Mouse (Mus musculus): ENCODE data around the gene Gpx6. TPM values are rescaled to one million over a fixed set of nuclear protein-coding genes. Genes with fewer than 3 reads are reported as not detected.

The Gpx6 gene
- not detected for total RNA-seq (2023)

DNA sequence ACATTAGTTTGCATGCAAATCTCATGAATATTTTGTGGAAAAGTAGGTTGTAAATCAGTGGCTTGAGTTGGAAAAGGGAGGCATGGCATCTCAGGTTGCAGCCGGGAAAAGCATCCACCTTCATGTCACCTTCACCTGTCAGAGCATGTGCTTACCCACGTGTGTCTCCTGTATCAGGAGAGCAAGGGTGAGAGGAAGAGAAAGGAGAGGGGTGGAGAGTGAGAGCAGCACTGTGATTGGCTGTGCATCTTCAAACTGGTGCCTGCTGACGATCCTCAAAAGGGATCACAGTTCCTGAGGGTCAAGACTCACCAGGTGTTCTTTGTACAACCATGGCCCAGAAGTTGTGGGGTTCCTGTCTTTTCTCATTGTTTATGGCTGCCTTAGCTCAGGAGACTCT, at the start of gene Gpx6:
TSS of gene Gpx6 (plus strand) at position 200 of the 400 bp plus-strand sequence.

DNA sequence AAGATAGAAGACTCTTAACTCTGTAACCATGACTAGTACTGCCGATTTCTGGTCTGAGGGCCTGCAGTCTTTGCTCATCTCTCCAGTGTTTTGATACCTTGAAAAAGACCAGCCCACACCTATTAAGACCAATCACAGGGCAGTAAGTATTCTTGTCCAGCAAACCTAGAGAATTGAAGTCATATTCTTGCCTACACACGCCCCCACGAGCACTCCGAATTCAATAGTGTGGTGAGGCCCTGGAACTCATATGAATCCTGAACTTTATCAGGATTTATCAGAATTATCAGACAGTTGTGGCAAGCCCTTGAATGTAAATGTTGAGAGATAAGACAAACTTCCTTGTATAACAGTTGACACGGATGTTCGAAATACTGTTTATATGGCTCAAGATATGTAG, 19.3 kb upstream of the Gpx6 start, which contains the start of gene Gpx5:
TSS of gene Gpx5 (minus strand) at position 101 of the 400 bp plus-strand sequence.

DNA sequence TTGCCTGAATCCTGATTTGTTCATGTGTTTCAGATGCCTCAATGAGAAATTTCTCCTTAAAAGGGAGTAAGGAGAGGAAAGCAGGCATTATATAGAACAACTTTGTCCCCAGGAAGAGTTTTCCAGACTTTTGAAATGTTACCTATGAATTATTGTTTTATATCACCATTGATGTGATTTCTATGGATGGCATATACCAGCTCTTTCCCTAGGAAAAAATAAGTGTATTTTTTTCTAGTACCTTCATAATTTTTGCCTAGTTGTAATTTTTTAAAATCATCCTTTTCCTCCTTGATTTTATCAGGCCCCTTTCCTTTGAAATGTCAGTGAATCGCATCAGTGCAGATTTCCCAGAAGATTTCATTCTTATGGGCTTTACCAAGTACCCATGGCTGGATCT, 34.7 kb downstream of the Gpx6 start, which contains the start of gene Olfr1367:
TSS of gene Olfr1367 (plus strand) at position 301 of the 400 bp plus-strand sequence.

DNA sequence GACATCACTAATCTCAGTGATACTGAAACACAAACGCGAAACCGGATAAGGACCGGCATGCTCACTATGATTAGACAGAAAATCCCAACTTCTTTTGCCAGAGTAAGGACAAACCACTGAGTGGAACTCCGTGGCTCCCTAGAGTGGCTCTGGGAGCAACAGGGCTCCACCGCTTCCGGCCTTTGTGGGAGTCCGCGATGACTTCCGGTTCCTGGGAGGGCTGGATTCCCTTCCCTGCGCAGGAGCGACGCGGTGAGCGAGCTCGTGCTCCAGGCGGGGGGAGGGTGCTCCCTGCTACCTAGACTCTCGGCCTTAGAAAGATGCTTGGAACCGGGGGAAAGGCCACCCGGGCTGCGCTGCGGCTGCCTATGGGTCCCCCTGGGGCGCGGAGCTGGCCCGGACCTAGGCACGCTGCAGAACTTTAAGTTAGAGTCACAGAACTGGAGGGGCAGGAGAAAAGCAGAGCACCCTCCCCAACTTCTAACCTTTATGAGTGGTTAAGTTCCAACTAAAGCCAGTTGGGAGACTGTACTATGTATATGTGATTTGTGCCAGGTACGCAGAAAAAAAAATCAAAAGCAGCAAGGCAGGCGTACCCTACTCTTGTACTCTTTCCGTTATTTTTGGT, 50.8 kb downstream of the Gpx6 start, which contains the start of gene Zscan12:
TSS of gene Zscan12 (plus strand) at position 200 of the 628 bp plus-strand sequence.

Other genes with a start within 250 kb of the Gpx6 start
- gene Olfr1370, start 237.2 kb upstream of the Gpx6 start, total RNA-seq (2023) = not detected
- not detected for gene Olfr1369-ps1, start 200.6 kb upstream of the Gpx6 start, total RNA-seq (2023)
- not detected for gene Olfr263, start 182.5 kb upstream of the Gpx6 start, total RNA-seq (2023)
- not detected for gene Olfr1368, start 166.3 kb upstream of the Gpx6 start, total RNA-seq (2023)
- 10 to 100 TPM; 49.7 to 56.3 TPM for gene Trim27, start 132.7 kb upstream of the Gpx6 start, total RNA-seq (2023)
- not detected for gene Gpx5, start 19.4 kb upstream of the Gpx6 start, total RNA-seq (2023)
- not detected for gene Olfr1367, start 34.8 kb downstream of the Gpx6 start, total RNA-seq (2023)
- gene Zscan12, start 50.7 kb downstream of the Gpx6 start, total RNA-seq (2023) = 1 to 10 TPM; 3.6 to 4.8 TPM
- gene Zkscan3, start 90.6 kb downstream of the Gpx6 start, total RNA-seq (2023) = 10 to 100 TPM; 38.4 to 40.3 TPM
- not detected for gene Pgbd1, start 128.9 kb downstream of the Gpx6 start, total RNA-seq (2023)
- 10 to 100 TPM; 39.7 to 41.9 TPM for gene Zscan26, start 141.6 kb downstream of the Gpx6 start, total RNA-seq (2023)
- under 1 TPM; 0.45 to 0.61 TPM for gene Nkapl, start 156.4 kb downstream of the Gpx6 start, total RNA-seq (2023)
- gene Zkscan4, start 166.8 kb downstream of the Gpx6 start, total RNA-seq (2023) = 1 to 10 TPM in 1 of 2 experiments, under 1 TPM in 1; 0.21 to 1.3 TPM
- gene Gm10065, start 167.3 kb downstream of the Gpx6 start, total RNA-seq (2023) = not detected
- gene AK157302, start 183.1 kb downstream of the Gpx6 start, total RNA-seq (2023) = 1 to 10 TPM; 3.2 to 4.5 TPM
- 10 to 100 TPM; 13.1 to 17.2 TPM for gene Gm11273, start 189.3 kb downstream of the Gpx6 start, total RNA-seq (2023)
- 1 to 10 TPM; 4.9 to 5.6 TPM for gene Zkscan8, start 219.0 kb downstream of the Gpx6 start, total RNA-seq (2023)
- gene Olfr1366, start 230.7 kb downstream of the Gpx6 start, total RNA-seq (2023) = not detected
- not detected for gene Olfr1535, start 247.8 kb downstream of the Gpx6 start, total RNA-seq (2023)